Mouse (Mus musculus) WW6 (cell line): ENCODE data around the gene Gm17402.

Experiments
- DNase-seq: peaks from one replicate; pipeline ENCODE4 v3.0.0-alpha.2; 2013; ENCODE audit warnings: low read depth, low spot score

Gm17402 gene

DNA sequence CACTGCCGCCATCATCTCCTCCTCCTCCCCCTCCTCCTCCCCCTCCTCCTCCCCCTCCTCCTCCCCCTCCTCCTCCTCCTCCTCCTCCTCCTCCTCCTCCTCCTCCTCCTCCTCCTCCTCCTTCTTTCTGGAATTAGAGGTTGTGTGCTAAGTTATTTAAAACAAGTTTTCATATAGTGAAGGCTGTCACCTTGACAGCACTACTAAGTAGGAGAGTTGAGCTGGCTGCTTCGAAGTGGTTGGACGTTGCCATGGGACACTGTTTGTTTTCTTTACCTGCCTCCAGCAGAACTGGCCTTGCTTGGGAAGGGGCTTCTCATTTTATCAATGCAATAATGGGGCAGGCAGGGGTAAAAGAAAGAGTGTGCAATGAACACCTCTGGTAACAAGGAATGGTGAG lies at the start of gene Gm17402:
Gene Gm17402, minus strand, starts transcription at position 101 of the 400 bp plus-strand sequence.
- no peak for DNase-seq

DNA sequence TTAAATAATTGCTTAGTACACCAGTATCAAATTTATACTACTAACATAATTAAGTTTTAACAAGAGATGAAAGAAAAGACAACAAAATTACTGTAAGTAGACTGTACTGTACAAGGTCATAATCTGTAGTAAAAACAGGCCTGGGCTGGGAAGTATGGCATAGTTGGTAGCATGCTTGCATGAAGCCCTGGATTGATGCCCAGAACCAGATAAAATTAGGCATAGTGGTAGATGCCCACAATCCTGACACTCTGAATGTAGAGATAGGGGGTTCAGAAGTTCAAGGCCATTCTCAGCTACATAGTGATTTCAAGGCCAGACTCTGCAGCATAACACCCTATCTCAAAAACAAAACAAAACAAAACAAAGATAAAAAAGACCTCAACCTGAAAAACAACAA lies 3.3 kb upstream of the Gm17402 start:
- DNase-seq, result no peak

DNA sequence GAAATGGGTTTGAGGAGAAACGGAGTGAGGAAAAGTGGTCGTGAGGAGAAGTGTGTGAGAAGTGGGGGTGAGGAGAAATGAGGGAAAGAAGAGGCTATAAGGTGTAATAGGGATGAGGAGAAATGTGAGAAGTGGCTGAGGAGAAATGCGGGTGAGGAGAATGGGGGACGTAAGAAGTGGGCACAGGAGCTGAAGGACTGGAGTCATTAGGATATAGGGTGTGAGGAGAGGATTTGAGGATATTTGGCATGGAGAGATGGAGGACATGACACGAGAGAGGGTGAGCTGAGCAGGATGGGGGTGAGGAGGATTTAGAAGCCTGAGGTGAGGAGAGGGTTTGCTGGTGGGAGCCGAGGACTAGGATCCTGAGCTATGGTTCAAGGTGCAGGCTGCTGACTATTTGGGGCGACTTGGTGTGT lies 594 bp downstream of the Gm17402 start:
- no peak for DNase-seq

DNA sequence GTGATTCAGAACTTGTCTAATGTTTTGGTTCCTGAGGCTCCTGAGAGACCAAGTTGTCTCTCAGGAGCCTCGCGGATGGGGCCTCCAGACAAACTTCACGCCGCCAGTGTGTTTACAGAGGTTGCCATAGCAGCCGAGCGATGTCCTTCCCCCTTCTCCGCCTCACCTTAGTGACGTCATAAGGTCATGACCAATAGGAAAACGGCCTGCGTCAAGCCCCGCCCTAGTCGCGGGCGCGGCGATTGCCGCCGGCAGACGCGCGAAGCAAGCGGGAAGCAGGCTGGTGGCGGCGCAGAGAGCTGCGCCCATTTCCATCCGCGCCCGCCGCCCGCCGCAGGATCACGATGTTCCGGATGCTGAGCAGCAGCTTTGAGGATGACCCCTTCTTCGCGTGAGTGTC lies 1.1 kb downstream of the Gm17402 start, which contains the start of gene Mlf1:
Gene Mlf1, plus strand, starts transcription at position 226 of the 400 bp plus-strand sequence.
- DNase-seq, result peak; percentile 74

- no peak for DNase-seq
These were observed 2.2 kb downstream of the Gm17402 start for GRCm38 (mm10) chr3:67372781-67373180.

- no peak for DNase-seq
These were observed 2.8 kb downstream of the Gm17402 start for GRCm38 (mm10) chr3:67372194-67372593.

- DNase-seq, result no peak
These were observed 5.4 kb downstream of the Gm17402 start for GRCm38 (mm10) chr3:67369407-67370079.

GRCm38 (mm10) chr3:67367481-67367880 lies 7.5 kb downstream of the Gm17402 start:
- no peak for DNase-seq

DNA sequence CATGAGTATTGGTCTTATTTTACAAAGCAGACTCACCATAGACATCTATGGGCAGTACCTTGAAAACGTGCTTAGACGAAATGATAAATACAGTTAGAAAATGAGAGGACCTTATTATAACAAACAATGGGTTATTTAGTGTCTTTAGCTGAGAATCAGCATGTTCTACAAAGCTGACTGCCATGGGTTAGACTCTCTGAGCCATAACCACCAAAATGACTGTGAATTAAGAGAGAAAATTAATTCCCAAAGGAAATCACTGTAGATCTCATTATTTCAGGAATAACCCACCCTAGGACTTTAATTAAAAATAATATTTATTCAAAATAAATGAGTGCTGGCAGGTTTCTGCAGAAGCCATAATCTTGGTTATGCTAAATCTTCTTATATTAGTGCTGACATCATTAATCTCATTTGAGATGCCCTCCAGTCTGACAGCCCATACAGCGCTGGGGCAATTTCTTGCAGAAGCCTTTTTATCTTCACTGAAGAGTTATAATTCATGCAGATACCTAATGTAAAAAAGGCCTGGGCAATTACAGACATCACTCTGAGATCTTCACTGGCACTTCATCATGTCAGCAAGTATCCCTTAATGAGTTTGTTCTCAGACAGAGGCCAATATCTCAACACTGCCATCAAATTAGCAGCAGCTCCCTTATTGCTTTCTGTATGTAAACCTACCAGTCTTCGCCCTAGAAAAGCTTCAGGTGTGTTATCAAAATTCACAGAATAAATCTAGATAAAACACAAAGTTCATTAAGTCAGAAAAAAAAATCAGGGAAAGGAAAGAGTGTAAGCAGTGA lies 8.7 kb downstream of the Gm17402 start:
- no peak for DNase-seq

GRCm38 (mm10) chr3:67358376-67358775 lies 16.6 kb downstream of the Gm17402 start:
- DNase-seq, result no peak

DNA sequence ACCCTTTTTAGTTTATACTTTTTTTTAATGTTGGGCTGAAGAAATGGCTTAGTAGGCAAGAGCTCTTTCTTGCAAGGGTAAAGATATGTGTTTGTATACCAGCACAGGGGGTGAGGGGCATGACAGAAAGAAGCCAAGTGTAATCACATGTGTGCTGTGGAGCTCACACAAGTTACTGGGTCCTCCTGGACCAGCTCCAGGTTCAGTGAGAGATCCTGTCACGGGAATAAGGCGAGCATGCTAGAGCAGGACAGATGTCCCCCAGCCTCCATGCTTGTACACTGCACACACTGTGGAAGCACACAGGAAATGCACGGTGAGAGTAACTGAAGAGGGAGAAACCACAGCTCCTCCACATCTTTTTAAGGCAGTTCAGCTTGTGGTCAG lies 22.2 kb downstream of the Gm17402 start:
- no peak for DNase-seq

GRCm38 (mm10) chr3:67352128-67352762 lies 22.7 kb downstream of the Gm17402 start:
- no peak for DNase-seq

- DNase-seq, result no peak
These were observed 23.4 kb downstream of the Gm17402 start for GRCm38 (mm10) chr3:67351406-67352127.

DNA sequence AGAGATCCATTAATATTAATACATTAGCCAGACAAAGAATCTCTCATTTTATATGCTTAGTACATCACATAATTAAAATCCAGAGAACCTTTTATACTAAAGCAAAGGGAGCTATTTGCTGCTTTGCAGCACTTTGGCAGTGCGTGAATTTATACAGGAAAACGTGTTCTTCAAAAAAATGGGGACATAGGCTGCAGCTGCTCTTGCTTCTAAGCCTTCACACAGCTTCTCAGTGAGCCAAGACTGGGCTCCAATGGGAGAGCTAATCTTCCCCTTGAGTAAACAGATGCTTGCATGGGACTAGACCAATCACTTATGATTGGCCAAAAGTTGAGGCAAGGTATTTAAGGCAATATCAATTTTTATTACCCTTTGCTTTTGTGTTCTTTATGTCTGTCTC lies 28.3 kb downstream of the Gm17402 start:
- no peak for DNase-seq

DNA sequence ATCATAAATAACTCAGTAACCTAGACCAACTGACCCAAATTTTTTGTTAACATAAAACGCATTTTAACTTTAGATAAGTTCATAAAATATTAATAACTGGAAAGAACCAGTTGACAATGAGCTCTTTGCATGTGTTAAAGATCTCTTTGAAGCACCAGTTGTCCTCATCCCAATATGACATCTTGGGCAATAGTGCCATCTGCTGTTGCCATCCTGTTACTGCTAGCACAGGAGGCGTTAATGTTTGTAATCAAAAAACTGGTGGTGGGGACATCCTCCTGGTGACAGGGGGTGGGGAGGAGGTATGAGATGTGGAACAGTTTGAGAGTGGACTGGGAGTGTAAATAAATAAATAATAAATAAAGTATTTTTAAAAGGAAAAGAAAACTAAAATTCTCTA lies 30.4 kb downstream of the Gm17402 start:
- DNase-seq, result peak; percentile 5

DNA sequence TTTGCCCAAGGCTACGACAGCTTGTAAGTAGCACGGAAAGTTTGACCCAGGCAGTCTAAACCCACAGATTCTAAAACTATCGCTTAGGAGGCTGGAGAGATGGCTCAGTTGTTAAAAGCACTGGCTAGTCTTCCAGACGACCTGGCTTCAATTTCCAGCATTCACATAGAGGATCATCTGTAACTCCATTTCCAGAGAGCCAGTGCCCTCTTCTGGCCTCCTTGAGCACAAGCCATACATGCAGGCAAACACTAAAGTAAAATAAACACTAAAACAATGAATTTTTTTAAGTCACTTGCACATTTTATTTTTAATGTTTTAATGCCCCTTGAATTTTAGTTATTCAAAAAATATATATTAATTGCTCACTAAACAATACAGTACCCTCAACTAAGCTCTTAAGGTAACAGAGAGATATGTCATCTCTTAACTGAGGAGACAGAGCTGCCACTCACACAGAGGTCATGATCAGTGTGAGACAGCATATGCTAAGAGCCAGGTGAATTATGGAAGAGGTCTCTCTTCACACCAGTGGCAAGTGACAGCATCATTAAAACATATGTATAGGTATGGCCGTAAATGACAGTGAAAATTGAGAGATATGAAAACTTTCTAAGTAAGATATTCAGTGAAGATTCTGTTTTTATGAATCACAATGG lies 31.8 kb downstream of the Gm17402 start:
- DNase-seq, result no peak

DNA sequence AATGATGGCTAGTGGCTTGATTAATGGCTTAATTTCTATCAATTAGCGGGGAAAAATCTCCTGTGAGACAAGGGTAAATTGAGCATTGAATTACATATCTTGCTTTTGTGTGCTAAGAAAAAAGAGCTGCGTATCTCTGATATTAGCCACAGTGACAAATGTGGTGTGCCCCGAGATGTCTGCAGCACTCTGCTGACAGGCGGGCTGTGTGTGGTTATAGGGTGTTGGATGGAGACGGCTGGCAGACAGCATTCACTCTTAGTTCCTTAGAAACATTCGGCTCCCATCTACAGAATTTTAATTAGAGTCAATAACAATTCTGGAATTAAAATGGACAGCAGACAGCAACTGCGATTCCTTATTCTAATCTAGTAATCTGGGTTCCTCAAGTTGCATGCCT lies 34.0 kb downstream of the Gm17402 start:
- no peak for DNase-seq

GRCm38 (mm10) chr3:67339558-67339957 lies 35.4 kb downstream of the Gm17402 start:
- no peak for DNase-seq

DNA sequence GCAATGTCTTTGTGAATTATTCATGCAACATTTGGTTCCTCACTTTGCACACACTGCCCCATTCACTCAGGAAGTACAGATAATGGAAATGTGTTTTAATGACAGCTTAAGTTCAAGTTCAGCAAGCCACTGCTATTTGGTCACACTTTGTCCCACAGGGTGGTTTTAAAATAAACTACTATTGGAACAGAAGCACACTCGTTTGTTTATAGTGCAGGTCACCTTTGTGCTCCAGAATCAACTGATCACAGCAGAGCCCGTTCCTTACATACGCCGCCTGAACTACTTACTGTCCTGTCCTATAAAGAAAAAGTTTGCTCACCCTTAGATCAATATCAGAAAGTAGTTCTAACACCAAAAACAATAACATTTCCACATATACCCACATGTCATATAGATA lies 52.5 kb downstream of the Gm17402 start:
- no peak for DNase-seq
